Mouse (Mus musculus) kidney, embryonic 16.5 days (tissue): ENCODE measurements at regions not wholly inside any gene's neighbourhood (a gene's known extent, or its start where the extent isn't known, plus 50 kb on each side); places are given as distances from the start of the nearest gene placed in this dataset.

Experiments used
- ATAC-seq: fragments of 200-750 bp; cut with Nextera tagmentation; 2 replicates; pipeline ENCODE4 v1.8.0; 2017; ENCODE audit warnings: moderate TSS enrichment; ENCODE audit not compliant: low FRiP score, low TSS enrichment
- H3K27ac ChIP-seq: fragments of 300-500 bp; sonication (generic); 2 replicates; pipeline ENCODE4 v1.5.1; 2014; ENCODE audit warnings: low read length
- H3K27me3 ChIP-seq: fragments of 300-500 bp; sonication (generic); 2 replicates; pipeline ENCODE4 v1.6.1; 2014; ENCODE audit warnings: low read length, control low read depth, mixed read lengths; ENCODE audit not compliant: insufficient read depth
- H3K36me3 ChIP-seq: fragments of 300-500 bp; sonication (generic); 2 replicates; pipeline ENCODE4 v1.6.1; 2014; ENCODE audit warnings: low read length, control low read depth, mixed read lengths; ENCODE audit not compliant: insufficient read depth
- H3K4me1 ChIP-seq: fragments of 300-500 bp; sonication (generic); 2 replicates; pipeline ENCODE4 v1.6.1; 2014; ENCODE audit warnings: low read length, control low read depth, mixed read lengths; ENCODE audit not compliant: insufficient read depth
- H3K4me2 ChIP-seq: fragments of 300-500 bp; sonication (generic); replicated peaks from 2 replicates; pipeline ENCODE4 v1.6.1; 2014; ENCODE audit warnings: low read depth, low read length
- H3K4me3 ChIP-seq: fragments of 300-500 bp; sonication (generic); 2 replicates; pipeline ENCODE4 v1.5.1; 2014; ENCODE audit warnings: mild to moderate bottlenecking, low read length
- H3K9ac ChIP-seq: fragments of 300-500 bp; sonication (generic); replicated peaks from 2 replicates; pipeline ENCODE4 v1.6.1; 2014; ENCODE audit warnings: low read length
- H3K9me3 ChIP-seq: fragments of 300-500 bp; sonication (generic); 2 replicates; pipeline ENCODE4 v1.6.1; 2016; ENCODE audit warnings: low read length, control low read depth
- WGBS: fragments of 180-500 bp; shearing (Covaris S2); extraction: QIAGEN DNeasy Blood & Tissue Kit; methylation state at CpG from one replicate; pipeline ENCODE4 v1.1.7; 2014; 5-methylcytosine and 5-hydroxymethylcytosine counted together

DNA sequence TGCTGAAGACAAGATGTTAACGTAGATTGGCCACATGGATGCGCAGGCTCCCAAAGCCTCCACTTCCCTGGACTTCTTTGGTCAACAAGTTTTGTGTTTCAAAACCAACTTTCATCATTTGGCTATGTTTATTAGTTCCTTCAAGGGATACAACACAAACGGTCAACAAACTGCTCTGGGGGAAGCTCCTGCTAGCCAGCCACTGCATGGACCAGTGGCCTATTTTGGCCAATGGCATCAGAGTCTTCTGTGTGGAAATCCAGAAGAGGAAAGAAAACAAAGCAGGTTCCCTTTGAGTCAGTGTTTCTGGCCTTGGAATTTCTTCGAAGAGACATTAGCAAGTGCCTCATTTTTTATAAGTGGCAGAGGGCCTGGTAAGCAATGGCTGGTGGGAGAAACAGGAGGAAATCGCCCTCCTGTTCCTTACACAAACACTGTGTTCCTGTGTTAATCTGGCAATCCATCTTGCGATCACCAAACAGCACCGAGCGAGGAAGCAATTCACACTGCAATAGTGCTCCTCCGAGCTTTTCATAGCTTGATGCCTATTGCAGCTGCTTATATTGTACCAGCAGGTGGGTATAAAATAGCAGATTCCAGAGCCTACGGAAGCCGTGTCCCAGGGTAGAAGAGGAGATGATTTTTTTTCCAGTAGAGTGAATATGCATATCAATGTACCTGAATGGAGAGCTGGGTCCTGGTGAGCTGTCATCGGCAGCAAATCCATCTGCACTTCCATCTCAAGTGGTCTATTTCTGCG is 651.0 kb downstream of the Diaph3 start:
- Histone ChIP-seq H3K27me3 (no peaks in the 10 kb centered on the region), H3K27ac (peak overlapping the region; percentile 37; the same call in 1 of the 2 replicates)
- WGBS, result 60% methylated on average over 13 of the region's 13 CpGs

GRCm38 (mm10) chr14:86489044-86489816 is 651.8 kb downstream of the Diaph3 start:
- Histone ChIP-seq H3K9ac (no peak overlapping the region), H3K27me3 (no peaks in the 10 kb centered on the region), H3K27ac (peak overlapping the region; percentile 37; the same call in 1 of the 2 replicates), H3K4me1 (0 out of 2 replicates have a peak, but pooled peaks cover 5% of the 10 kb centered on the region), H3K9me3 (no peaks in the 10 kb centered on the region), H3K4me3 (no peak overlapping the region), H3K4me2 (no peak overlapping the region), H3K36me3 (no peaks in the 10 kb centered on the region)
- WGBS, result 64% methylated on average over 16 of the region's 16 CpGs
- ATAC-seq, result no peak

More for the DNA sequence above, 651.0 kb downstream of the Diaph3 start:
- H3K36me3 ChIP-seq, result no peaks in the 10 kb centered on the region
- ATAC-seq, result no peak
- no peaks in the 10 kb centered on the region for H3K9me3 ChIP-seq
- H3K4me3 ChIP-seq, result no peak overlapping the region
- no peak overlapping the region for H3K9ac ChIP-seq
- 0 out of 2 replicates have a peak, but pooled peaks cover 5% of the 10 kb centered on the region for H3K4me1 ChIP-seq
- no peak overlapping the region for H3K4me2 ChIP-seq

- Histone ChIP-seq H3K36me3 (no peaks in the 10 kb centered on the region), H3K9ac (no peak overlapping the region), H3K27me3 (no peaks in the 10 kb centered on the region), H3K9me3 (no peaks in the 10 kb centered on the region), H3K4me1 (0 out of 2 replicates have a peak, but pooled peaks cover 5% of the 10 kb centered on the region), H3K27ac (no peak overlapping the region), H3K4me2 (no peak overlapping the region), H3K4me3 (no peak overlapping the region)
- 40% methylated on average over 8 of the region's 8 CpGs for WGBS
- ATAC-seq, result peak; percentile 42; the same call in 1 of the 2 replicates
These were observed 653.6 kb downstream of the Diaph3 start for GRCm38 (mm10) chr14:86487285-86487897.

DNA sequence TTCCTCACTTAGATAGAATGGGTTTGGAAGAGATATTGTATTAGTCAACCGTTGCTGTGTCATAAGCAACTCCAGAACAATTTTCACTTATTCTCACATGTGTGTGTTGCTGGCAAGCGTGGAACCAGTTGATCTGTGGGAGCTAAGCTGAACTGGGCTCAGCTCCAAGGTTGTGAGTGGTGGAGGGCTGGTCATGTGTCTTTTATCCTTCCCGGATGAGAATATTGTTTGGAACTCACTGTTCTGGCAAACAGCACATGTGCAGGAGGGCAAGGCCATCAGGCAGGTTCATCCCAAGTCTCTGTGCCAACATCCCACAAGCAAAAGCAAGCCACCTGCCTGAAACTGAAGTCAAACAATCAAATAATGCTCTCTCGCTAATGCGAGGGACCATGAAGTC is 656.8 kb downstream of the Diaph3 start:
- H3K9me3 ChIP-seq, result no peaks in the 10 kb centered on the region
- no peak overlapping the region for H3K9ac ChIP-seq
- 84% methylated on average over 5 of the region's 5 CpGs for WGBS
- no peak for ATAC-seq
- no peak overlapping the region for H3K4me3 ChIP-seq
- H3K27ac ChIP-seq, result no peak overlapping the region
- H3K36me3 ChIP-seq, result no peaks in the 10 kb centered on the region
- no peak overlapping the region for H3K4me2 ChIP-seq
- H3K27me3 ChIP-seq, result no peaks in the 10 kb centered on the region
- no peaks in the 10 kb centered on the region for H3K4me1 ChIP-seq

DNA sequence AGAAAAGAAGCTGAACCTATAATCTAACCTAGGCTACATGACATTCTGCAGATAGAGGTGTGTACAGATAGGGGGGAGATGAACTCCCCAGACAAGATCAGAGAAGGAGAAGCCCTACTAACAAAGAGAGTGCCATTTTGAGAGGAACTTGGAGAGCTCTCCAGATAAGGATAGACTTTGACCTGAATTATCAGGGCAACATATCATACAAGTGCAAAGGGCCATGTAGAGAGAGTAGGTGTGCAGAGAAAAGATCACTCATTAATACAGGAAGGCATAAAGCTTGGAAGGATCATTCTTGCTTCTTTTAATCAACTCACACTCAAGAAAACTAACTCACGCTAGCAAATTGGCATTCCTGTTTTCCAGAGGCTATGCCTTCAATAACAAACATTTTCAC is 667.4 kb downstream of the Diaph3 start:
- Histone ChIP-seq H3K4me1 (no peaks in the 10 kb centered on the region), H3K9me3 (no peaks in the 10 kb centered on the region), H3K4me3 (no peak overlapping the region), H3K9ac (no peak overlapping the region), H3K36me3 (no peaks in the 10 kb centered on the region), H3K4me2 (no peak overlapping the region), H3K27me3 (no peaks in the 10 kb centered on the region), H3K27ac (no peak overlapping the region)
- no peak for ATAC-seq
- WGBS, result 89% methylated on average over 1 of the region's 1 CpGs

DNA sequence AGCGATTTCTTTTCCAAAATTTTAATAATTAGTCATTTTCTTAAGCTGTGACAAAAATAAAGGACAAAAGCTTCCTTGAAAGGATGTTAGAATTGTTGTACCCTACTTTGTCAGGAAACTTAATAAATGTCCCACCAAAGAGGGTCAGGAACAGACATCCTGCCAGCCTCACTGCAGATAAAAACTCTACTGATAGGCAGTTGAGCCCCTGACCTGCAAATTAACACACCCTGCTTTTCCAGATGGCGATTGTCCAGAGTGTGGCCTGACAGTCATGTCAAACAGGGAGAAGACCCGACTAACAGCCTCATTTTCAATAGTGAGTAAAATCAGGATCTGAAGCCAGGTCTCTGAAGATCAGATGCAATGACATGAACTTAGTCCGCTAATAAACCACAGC is 670.6 kb downstream of the Diaph3 start:
- no peak overlapping the region for H3K4me3 ChIP-seq
- no peak overlapping the region for H3K9ac ChIP-seq
- peaks cover 5% of the 10 kb centered on the region; the same call in 1 of the 2 replicates for H3K4me1 ChIP-seq
- no peak overlapping the region for H3K4me2 ChIP-seq
- ATAC-seq, result no peak
- H3K27me3 ChIP-seq, result no peaks in the 10 kb centered on the region
- H3K36me3 ChIP-seq, result no peaks in the 10 kb centered on the region
- H3K9me3 ChIP-seq, result no peaks in the 10 kb centered on the region
- WGBS, result 56% methylated on average over 4 of the region's 4 CpGs
- H3K27ac ChIP-seq, result no peak overlapping the region

DNA sequence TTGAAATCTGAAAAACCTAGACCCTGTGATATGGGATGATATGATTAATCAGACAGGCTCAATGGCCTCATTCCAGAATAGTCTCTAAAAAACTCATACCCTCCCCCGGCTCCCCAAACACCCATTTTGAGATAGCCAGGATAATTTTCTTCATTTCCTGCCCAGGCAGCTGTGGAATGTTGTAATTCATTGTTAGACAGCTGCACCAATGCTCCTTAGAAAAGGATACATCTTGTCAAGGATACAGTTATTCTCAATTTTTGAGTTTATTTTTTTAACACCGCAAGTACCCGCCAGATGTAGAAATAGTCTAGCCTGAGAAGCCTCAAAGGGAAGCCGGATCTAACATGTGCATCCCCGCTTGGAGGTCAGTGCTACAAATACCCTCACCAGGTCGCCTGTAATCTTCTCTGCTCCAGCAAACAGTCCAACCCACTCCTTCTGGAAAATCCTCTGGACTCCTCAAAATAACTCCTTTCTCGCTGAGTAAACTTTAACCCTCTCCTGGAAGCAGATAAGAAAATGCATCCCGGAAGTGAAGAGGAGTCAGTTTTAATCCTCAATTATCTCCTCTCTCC is 673.1 kb downstream of the Diaph3 start:
- H3K4me1 ChIP-seq, result peaks cover 5% of the 10 kb centered on the region; the same call in 1 of the 2 replicates
- no peaks in the 10 kb centered on the region for H3K9me3 ChIP-seq
- WGBS, result 29% methylated on average over 8 of the region's 8 CpGs
- no peaks in the 10 kb centered on the region for H3K36me3 ChIP-seq
- no peaks in the 10 kb centered on the region for H3K27me3 ChIP-seq
- H3K4me2 ChIP-seq, result no peak overlapping the region
- H3K9ac ChIP-seq, result no peak overlapping the region
- no peak overlapping the region for H3K4me3 ChIP-seq
- peak overlapping the region; percentile 37; the same call in 1 of the 2 replicates for H3K27ac ChIP-seq
- ATAC-seq, result 0 out of 2 replicates have a peak, but pooled peaks have one; percentile 39

DNA sequence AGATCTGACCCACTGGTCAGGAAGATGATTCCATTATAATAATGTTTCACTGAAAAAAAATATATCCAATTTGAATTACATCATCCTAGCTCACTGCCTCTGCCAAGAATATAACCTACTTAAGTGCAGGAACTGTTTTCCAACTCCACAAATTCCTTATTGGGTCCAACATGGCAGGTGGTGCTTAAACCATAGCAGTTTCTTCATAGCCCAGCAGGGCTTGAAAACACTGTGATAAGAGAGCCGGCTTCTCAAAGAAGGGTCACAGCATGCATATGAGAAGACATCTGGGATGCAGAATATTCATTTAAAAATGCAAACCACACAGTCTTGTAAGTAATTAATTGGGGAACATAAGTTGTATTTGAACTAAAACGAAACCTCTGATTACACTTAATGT is 677.6 kb downstream of the Diaph3 start:
- 90% methylated on average over 2 of the region's 2 CpGs for WGBS
- H3K27ac ChIP-seq, result no peak overlapping the region
- H3K9me3 ChIP-seq, result no peaks in the 10 kb centered on the region
- H3K9ac ChIP-seq, result no peak overlapping the region
- no peaks in the 10 kb centered on the region for H3K27me3 ChIP-seq
- no peaks in the 10 kb centered on the region for H3K36me3 ChIP-seq
- ATAC-seq, result no peak
- no peak overlapping the region for H3K4me2 ChIP-seq
- H3K4me3 ChIP-seq, result no peak overlapping the region
- peaks cover 5% of the 10 kb centered on the region; the same call in 1 of the 2 replicates for H3K4me1 ChIP-seq

- H3K36me3 ChIP-seq, result no peaks in the 10 kb centered on the region
- ATAC-seq, result no peak
- H3K27ac ChIP-seq, result no peak overlapping the region
- no peaks in the 10 kb centered on the region for H3K27me3 ChIP-seq
- H3K9me3 ChIP-seq, result no peaks in the 10 kb centered on the region
- H3K9ac ChIP-seq, result no peak overlapping the region
- no peaks in the 10 kb centered on the region for H3K4me1 ChIP-seq
- H3K4me2 ChIP-seq, result no peak overlapping the region
- 48% methylated on average over 2 of the region's 2 CpGs for WGBS
- no peak overlapping the region for H3K4me3 ChIP-seq
These were observed 687.9 kb downstream of the Diaph3 start for GRCm38 (mm10) chr14:86453142-86453541.
